Mouse (Mus musculus) liver, adult (tissue): ENCODE data around the gene Cd248.

Experiments
- GATA4 ChIP-seq: IDR thresholded peaks from 2 replicates; pipeline ENCODE4 v1.6.1; 2014; ENCODE audit warnings: mild to moderate bottlenecking, low read length; ENCODE audit not compliant: insufficient replicate concordance

Gene Cd248

DNA sequence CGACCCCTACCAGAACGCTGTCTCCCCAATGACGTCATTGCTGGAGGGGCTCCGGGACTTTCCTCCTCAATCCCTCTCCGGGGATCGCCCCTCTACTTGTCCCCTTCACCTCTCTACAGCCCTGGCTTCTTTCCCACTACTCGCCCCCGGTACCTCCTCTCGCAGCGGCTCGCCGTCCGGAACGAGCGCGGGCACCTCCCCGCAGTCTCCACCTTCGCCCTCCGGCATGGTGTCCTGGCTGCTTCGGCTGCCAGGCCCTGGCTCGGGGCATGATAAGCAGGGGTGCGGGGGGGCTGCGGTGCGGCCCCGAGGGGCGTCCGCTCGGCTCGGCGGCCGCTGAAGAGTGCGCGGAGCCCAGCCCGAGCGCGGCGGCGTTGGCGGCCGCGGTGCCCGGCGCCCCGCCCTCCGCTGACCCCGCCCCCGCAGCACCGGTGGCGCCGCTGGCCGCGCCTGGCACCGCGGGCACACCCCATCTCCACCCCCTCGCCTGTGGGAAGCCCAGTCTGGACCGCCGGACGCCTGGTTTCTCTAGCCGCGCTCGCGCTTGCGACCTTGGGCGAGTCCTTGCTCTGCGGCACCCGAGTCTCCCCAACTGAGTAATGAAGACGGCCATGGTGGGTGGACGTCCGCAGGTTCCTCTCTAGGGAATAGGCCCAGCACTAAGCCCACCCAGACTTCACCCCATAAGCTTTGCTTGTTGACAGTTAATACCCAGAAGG, 17.4 kb downstream of the Cd248 start, which contains the start of gene Tmem151a:
Gene Tmem151a, minus strand, starts transcription at position 387 of the 719 bp plus-strand sequence.
- TF ChIP-seq GATA4, result no peak

DNA sequence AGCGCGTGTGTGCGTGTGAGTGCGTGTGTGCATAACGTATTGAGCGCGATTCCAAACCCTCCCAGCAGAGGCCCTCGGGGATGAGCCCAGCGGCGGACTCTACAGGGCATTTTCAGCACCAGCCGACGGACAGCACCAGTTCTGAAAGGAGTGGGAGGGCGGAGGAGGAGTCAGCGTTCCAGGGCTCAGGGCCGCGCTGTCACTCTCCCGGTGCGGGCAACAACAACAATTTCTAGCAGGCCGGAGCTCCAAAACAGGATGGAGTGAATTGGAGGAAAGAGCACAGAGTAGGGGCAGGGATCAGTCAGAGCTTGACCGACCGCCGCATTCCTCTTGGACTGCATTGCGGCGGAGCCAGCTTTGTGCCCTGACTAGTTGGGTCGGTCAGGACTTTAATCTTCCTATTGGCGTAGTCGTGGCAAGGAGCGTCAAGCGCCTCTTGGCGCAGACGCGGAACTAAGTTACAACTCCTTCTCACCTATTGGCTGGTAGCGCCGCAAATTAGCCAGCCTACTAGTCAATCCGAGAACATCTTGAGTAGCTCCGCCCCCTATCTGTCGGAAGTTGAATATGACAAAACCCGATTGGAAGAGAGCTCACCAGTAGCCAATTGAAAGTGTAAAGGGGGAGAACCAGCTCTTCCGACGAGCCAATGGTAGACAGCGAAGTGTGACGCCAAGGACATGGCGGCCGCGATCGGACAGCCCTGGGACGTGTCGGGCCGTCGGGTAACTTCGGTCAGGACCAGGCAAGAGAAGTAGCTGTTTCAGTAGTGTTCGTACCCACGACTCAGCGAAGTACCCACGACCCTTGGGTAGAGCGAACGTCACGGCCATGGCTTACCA, 20.2 kb downstream of the Cd248 start, which contains the start of gene Yif1a:
Gene Yif1a, plus strand, starts transcription at position 655 of the 845 bp plus-strand sequence.
- no peak; the same call in 1 of the 2 replicates for TF ChIP-seq GATA4

DNA sequence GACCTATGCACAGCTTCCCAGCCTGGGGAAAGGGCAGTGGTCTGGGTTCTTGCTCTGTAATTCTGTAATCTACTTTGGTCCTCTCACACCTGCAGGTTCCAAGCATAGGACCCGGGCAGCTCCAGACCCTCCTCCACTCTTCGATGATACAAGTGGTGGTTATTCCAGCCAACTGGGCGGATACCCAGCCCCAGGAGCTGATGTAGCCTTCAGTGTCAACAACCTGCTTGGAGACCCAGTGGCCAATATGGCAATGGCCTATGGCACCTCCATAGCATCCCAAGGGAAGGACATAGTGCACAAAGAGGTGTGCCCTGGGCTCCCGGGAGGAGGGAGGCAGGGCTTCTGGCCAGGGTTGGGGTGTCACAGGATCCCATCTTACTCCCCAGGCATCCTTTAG, 21.4 kb downstream of the Cd248 start:
- TF ChIP-seq GATA4, result no peak

DNA sequence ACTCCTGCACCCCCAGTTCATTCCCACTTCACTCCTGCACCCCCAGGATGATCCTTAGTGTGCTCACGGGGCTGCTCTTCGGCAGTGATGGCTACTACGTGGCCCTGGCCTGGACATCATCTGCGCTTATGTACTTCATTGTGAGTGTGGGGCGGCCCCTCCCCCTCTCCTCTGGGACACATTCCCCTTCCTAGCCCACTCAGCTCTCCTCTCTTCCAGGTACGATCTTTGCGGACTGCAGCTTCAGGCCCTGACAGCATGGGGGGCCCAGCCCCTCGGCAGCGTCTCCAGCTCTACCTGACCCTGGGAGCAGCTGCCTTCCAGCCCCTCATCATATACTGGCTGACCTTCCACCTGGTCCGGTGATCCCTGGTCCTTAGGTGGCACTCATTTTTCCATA, 24.2 kb downstream of the Cd248 start:
- no peak for TF ChIP-seq GATA4

DNA sequence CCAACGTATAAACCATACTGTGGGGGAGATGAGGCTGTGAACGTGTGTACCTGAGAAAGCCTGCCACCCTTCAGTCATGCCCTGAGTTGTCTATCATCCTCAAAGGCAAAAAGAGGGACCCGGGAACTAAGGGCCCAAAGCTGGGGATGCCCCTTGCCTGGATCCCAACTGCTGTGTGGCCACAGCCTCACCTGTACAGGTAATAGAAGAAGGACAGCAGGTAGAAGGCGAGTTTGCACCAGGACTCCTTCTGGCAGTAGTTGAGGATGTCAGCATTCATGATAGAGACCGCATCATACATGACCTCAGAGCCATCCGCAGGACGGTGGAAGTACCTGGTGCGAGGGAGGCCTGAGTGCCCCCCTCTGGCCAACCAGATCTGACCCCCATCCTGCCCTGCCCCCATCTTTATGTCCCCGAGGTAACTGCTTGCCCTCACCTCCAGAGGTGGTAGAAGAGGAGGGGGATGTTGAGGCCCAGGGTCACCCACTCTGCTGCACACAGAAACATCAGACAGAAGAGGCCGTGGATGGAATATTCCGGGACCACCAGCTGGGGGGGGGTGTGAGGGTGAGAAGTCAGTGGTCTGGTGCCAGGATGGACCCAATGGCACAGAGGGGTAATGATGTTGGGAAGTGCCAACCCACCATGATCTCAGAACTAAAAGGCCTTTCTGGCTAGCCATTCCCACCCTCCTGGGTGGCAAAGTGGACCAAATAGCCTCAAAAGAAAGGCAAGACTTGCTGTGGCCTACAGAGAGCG, 25.8 kb downstream of the Cd248 start:
- no peak for TF ChIP-seq GATA4

DNA sequence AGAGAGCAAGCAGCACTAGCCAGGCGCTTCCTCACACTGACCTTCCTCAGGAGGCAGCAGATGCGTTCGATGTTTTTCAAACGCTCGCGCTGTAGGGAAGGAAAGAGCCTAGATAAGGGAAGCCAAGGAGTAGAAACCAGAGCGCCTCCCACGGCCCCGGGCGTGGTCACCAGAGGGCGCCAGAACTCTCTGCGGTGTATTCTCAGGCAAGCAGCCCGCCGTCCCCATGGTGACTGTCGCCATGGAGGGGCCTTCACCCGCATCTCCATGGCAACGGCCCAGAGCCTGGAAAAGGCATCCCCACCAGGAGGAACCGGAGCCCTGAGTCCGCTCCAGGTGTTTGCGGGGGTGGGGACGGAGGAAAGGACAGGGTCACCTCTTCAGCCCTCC, 26.4 kb downstream of the Cd248 start:
- TF ChIP-seq GATA4, result peak; percentile 60; the same call in 1 of the 2 replicates

DNA sequence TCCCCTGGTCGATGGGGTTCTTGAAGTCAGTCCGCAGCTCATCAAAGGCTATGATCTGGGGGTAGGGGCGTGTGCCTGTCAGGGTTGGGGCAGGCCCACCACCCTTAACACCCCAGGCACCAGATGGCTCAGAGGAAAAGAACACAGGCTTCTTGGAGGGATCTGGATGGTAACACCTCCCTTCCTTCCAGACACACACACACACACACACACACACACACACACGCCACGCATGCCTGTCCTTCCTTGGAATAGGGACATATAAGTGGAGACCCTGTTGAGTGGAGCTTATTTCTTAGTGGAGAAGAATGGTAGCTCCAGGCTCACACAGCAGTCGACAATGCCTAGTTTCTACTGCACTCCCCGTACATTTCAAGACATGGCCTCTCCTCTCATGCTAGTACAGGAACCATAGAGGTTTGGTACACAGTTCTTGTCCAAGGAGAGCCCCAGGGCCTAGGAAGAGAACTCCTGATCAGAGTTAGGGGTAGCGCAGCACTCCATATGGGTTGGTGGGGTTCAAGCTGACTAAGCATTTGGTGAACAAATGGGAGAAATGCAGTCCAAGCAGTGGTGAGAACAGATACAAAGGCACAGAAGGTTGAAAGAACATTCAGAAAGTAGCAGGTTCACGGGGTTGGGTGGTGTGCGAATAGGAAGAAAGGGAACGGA, 27.0 kb downstream of the Cd248 start:
- no peak for TF ChIP-seq GATA4

DNA sequence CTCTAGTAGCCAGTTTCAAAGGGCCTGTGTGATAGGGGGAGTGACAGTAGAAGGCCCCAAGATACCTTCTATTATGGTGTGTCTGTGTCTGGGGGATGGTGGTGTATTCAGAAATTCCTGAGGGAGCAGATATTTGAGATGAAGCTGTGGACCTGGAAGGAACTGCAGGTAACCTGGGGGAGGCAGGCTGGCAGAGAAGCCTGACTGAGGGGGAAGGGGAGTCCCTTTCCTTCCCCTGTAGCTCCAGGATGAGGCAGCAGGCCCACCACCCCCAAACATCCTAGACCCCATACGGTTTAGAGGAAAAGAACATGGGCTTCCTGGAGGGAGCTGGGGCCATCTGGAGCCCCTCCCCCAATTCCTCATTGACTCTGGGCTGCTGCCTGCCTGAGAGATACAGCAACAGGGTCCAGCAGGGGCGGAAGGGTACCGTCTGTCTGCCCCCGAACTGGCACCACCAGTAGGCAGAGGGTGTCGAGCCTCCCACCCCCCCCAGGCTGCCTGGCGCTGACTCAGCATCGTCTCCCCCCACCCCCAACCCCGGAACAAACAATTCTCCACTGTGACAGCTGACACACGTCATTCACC, 28.1 kb downstream of the Cd248 start:
- TF ChIP-seq GATA4, result no peak

DNA sequence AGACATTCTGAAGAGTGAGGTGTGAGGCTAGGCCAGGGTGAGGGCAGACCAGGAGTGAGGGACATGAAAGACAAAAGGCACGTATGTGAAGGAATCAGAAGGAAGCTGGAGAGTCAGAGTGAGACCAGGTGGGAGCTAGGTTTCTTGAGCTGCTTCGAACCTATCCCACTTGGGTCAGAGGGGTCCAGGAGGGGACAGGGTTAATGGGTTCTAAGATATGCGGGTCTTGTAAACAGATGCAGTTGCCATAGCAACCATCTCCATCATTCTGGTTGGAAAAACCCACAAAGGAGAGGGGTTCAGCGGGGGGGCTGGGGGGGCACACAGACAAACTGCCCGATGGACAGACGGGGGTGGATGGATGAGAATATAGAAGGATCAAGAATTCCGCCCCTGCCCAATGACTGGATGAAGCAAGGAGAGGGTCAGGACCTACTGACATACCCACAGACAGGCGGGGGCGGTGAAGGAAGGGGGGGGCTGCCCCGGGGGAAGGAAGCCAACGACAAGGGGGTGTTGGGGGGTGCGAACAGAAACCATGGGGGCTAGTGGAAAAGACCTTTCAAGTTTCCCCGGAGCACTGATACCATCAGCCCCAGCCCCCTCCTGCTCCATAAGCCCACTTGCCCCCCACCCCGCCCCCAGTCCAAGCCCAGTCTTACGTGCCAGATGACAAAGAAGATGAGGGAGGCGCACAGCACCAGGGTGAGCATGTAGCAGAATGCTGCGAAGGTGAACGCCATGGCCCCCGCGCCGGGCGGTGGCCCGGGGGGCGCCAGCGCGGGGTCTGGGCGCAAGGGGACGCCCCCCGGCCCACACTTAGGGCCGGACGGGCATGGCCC, 29.9 kb downstream of the Cd248 start:
- no peak for TF ChIP-seq GATA4

DNA sequence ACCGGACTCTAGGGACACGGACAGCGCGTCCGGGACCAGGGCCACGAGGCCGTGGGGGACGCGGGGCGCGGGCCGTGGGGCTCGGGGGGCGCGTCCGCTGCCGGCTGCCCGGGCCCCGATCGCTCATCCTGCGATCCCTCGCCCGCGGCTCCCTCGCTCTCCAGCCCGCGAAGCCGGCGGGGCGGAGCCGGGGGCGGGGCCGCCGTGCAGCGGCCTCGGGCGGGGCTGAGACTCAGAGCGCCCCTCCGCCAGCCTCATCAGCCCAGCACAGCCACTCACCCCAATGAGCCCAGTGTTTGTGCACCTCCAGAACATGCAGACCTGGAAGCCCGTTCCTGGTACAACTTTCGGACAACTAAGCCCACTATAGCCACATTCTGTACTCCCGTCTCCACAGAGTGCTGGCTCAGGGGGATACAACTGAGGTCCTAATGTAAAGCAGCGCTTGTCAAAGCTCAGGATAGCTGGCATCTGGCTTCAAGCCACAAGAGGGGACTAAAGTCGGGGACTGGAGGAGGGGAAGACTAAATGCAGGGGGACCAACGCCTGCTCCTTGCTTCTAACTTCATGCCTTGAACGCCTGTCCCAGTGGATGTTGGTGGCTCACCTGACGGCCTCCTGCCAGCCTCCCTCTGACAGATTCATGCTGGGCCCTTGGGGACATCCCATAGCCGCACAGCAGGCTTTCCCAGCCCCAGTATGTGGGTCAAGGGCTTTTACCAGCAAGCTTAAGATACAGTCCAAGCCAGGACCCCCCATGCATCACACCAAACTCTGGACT, 30.7 kb downstream of the Cd248 start, which contains the start of gene Cnih2:
Gene Cnih2, minus strand, starts transcription at position 159 of the 781 bp plus-strand sequence.
- no peak for TF ChIP-seq GATA4

DNA sequence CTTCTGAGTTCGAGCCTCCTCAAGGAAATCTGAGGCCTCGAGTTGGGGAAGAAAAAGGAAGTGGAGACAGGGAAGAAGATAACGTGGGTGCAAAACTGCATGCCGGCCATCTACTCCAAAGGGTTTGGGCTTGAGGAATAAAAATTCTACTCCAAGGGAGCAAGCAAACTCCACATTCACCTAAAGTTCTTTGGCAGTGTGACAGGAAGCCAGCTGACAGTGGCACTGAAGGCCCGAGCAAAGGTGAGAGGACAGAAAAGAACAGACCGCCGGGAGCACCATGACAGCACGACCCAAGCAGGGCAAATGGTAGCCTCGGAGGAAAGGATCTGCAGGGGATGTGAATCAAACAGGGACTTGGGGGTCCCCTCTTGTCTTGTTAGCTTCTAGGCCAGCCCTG, 38.2 kb downstream of the Cd248 start:
- no peak for TF ChIP-seq GATA4

DNA sequence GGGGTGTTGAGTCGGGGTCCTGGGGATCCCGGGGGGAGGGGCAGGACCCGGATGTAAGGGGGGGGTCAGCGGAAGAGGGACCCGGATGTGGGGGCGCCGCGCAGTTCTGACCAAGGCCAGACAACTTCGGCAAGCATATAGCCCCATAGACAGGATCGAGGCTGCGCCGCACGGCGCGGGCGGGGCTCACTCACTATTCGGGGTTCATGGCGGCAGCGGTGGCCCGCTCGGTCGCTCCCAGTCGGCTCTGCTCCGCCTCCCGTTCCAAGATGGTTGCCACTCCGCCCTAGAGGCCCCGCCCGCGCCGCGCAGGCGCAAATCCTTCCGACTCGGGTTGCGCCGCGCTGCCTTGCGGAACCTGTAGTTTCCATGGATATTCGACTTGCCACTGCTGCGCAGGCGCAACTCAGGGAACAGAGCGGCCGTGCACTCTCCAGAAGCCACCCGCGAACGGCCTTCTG, 38.9 kb downstream of the Cd248 start, which contains the start of gene Rab1b:
Gene Rab1b, minus strand, starts transcription at position 342 of the 461 bp plus-strand sequence.
- TF ChIP-seq GATA4, result no peak
